Mouse (Mus musculus) heart, adult 2 months (tissue): Measurements from ENCODE around the gene Sbf2. TPM values are rescaled to one million over a fixed set of nuclear protein-coding genes. Genes with fewer than 3 reads are reported as not detected.
A peak's percentile ranks its signal among the peaks of the same experiment; 100 is the strongest.
"Not testable (repeated sequence)": the region's sequence is repeated elsewhere in the genome, so short reads cannot be mapped to it uniquely, and the experiment has no call there.

Source experiments
- DNase-seq, 2 experiments: peaks; one replicate each; pipeline ENCODE4 v3.0.0; 2021
- H3K27ac ChIP-seq: fragments of 200-600 bp; 2 replicates; pipeline ENCODE4 v1.8.1; 2022
- H3K27me3 ChIP-seq: fragments of 200-500 bp; 2 replicates; pipeline ENCODE4 v1.6.1; 2012; ENCODE audit warnings: mild to moderate bottlenecking, low read length, inconsistent platforms, mixed read lengths; ENCODE audit not compliant: control insufficient read depth, insufficient read depth
- H3K36me3 ChIP-seq: fragments of 200-500 bp; 2 replicates; pipeline ENCODE4 v1.6.1; 2012; ENCODE audit warnings: low read length, inconsistent platforms; ENCODE audit not compliant: control insufficient read depth, insufficient read depth
- H3K4me1 ChIP-seq: fragments of 200-500 bp; 2 replicates; pipeline ENCODE4 v1.6.1; 2011; ENCODE audit warnings: low read length; ENCODE audit not compliant: control insufficient read depth, insufficient read depth
- H3K4me3 ChIP-seq: fragments of 200-600 bp; 2 replicates; pipeline ENCODE4 v1.8.1; 2022
- H3K79me2 ChIP-seq: fragments of 200-500 bp; replicated peaks from 2 replicates; pipeline ENCODE4 v1.6.1; 2012; ENCODE audit warnings: mild to moderate bottlenecking, inconsistent platforms, low read length, moderate library complexity, mixed read lengths; ENCODE audit not compliant: control insufficient read depth, insufficient read depth
- H3K9ac ChIP-seq: fragments of 200-500 bp; 2 replicates; pipeline ENCODE4 v1.6.1; 2012; ENCODE audit warnings: low read depth, mild to moderate bottlenecking, control low read depth, inconsistent platforms, low read length, mixed read lengths
- CTCF ChIP-seq: fragments of 200-600 bp; IDR thresholded peaks from 2 replicates; pipeline ENCODE4 v1.8.1; 2022; ENCODE audit warnings: antibody characterized with exemption, mild to moderate bottlenecking, moderate library complexity
- EP300 ChIP-seq: fragments of 200-500 bp; IDR thresholded peaks from 2 replicates; pipeline ENCODE4 v1.6.1; 2011; ENCODE audit warnings: low read depth, low read length, control low read depth; ENCODE audit not compliant: insufficient read depth
- POLR2A ChIP-seq: fragments of 200-500 bp; IDR thresholded peaks from 2 replicates; pipeline ENCODE4 v1.6.1; 2011; ENCODE audit warnings: mild to moderate bottlenecking, low read depth, low read length, control low read depth; ENCODE audit not compliant: insufficient read depth
- WGBS: fragments of 180-500 bp; shearing (Covaris S2); methylation state at CpG from one replicate; pipeline ENCODE4 v1.1.7; 2018; 5-methylcytosine and 5-hydroxymethylcytosine counted together
- intact Hi-C: fragments of 180-260 bp; cut with DNase I; formaldehyde crosslinking; loops from one replicate; pipeline ENCODE4 v1.15.1; 2025
- polyA plus RNA-seq: library from polyadenylated mRNA; depleted of rRNA; stranded (reverse); fragments of >200 nt; gene quantifications from 2 replicates; pipeline ENCODE4 v1.2.3, GENCODE M21; 2012
- total RNA-seq, 2 experiments: library from RNA; stranded (reverse); gene quantifications; 2 replicates each; pipeline ENCODE4 v1.2.3; 2021

Gene Sbf2
- total and polyA plus RNA-seq, 3 experiments: 16.1 to 40.4 (median 39.7) TPM

DNA sequence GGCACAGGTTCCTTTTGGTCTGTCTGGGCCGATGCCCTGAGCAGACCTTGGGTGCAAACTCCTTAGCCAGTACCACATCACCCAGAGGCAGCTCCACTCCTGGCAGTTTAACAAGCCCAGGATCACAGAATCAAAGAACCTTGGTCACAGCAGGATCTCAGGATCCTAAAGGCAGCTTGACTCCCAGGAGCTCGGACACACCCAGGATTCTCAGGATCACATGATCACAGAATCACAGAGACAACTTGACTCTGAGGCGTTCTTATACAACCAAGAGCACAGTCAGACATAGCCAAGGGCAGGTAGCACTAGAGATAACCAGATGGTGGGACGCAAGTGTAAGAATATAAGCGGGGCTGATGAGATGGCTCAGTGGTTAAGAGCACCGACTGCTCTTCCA, 71.4 kb downstream of the Sbf2 start:
- TF ChIP-seq CTCF: no peak
- TF ChIP-seq POLR2A: no peak
- no peak for TF ChIP-seq EP300
- Histone ChIP-seq H3K79me2 (peaks cover 2% of the 10 kb centered on the region), H3K4me1 (no peaks in the 10 kb centered on the region; the same call in 1 of the 2 replicates), H3K27ac (no peak overlapping the region), H3K27me3 (no peaks in the 10 kb centered on the region), H3K9ac (no peak overlapping the region), H3K36me3 (no peaks in the 10 kb centered on the region), H3K4me3 (no peak overlapping the region)
- DNase-seq: no peak
- 92% methylated on average over 6 of the region's 6 CpGs for WGBS
- intact Hi-C loops: loop anchor here (10.0 kb wide), 1 partner anchor 261 kb away; no protein-coding TSS in a partner anchor

DNA sequence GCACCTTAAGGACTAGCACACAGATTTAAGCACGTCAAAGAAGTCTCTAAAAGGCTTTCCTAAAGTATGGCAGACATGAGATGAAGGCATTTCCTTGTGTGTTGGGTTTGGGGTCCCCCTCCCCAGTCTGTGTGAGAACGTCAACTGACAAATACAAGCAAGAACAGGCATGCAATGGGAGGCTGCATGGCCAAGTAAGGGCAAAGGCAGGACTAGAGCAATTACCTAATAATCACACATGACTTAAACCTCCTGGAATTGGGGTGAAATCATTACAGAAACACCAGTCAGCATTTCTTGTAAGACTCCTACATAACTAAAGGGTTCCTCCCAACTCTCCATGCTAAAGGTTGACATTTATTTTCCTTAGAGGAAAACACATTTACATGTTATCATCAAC, 75.5 kb downstream of the Sbf2 start:
- intact Hi-C loops: no loop called here
- H3K36me3 ChIP-seq: no peaks in the 10 kb centered on the region
- TF ChIP-seq POLR2A (no peak), CTCF (no peak), EP300 (no peak)
- no peak overlapping the region for H3K4me3 ChIP-seq
- no peak overlapping the region for H3K9ac ChIP-seq
- H3K27me3 ChIP-seq: no peaks in the 10 kb centered on the region
- no peaks in the 10 kb centered on the region; the same call in 1 of the 2 replicates for H3K4me1 ChIP-seq
- 86% methylated on average over 2 of the region's 2 CpGs for WGBS
- no peak for DNase-seq
- H3K79me2 ChIP-seq: peaks cover 2% of the 10 kb centered on the region
- no peak overlapping the region for H3K27ac ChIP-seq

DNA sequence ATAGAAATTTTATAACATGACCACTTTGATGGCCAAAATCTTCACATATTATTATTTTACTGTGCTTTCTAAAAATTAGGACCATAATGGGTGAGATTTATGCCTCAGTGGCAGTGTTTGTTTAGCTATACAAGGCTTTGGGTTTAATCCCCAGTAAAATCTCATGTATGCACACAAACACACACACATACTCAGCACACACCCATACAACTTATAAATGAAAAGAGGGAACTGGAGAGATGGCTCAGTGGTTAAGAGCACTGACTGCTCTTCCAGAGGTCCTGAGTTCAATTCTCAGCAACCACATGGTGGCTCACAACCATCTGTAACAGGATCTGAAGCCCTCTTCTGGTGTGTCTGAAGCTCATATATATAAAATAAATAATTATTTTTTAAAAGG, 84.4 kb downstream of the Sbf2 start:
- H3K4me1 ChIP-seq, H3K27me3 ChIP-seq, H3K79me2 ChIP-seq, H3K36me3 ChIP-seq, intact Hi-C loops, H3K4me3 ChIP-seq, H3K27ac ChIP-seq, DNase-seq, H3K9ac ChIP-seq: not testable (repeated sequence)

DNA sequence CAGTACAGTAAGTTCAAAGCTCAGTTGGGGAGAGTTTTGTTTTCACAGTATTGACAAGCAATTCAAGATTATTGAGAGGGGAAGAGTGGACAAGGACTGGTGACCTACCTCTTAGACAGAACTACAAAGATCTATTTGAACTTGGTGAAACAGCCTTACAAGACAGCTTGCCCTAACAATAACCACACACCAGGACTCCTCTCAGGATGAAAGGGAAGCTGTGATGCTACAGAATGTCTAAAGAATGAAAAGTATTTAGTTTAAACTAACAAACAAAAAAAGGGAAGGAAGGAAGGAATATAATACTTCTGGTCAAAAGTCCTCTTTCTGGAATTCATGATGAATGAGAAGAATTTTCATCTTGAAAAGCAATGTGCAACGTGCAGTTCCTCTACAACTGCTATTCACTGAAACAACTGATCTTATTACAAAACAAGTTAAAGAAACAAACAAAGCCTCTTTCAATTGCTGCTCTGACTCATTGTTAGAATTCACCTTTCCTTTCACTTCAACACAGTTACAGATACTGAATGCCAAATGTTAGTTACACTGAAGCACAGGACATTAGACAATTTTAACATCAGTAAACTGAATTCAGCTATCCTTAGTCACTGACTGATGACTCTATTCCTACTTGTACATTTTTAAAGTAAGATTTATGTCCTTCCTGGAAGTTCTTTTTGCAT, 89.5 kb downstream of the Sbf2 start:
- no peak overlapping the region for H3K9ac ChIP-seq
- H3K79me2 ChIP-seq: no peaks in the 10 kb centered on the region
- no peak for TF ChIP-seq POLR2A
- no peak for TF ChIP-seq CTCF
- TF ChIP-seq EP300: no peak
- no peak overlapping the region for H3K27ac ChIP-seq
- no peaks in the 10 kb centered on the region for H3K27me3 ChIP-seq
- no peak for DNase-seq
- intact Hi-C loops: no loop called here
- peaks cover 4% of the 10 kb centered on the region for H3K4me1 ChIP-seq
- WGBS: 36% methylated on average over 1 of the region's 1 CpGs
- H3K4me3 ChIP-seq: no peak overlapping the region
- H3K36me3 ChIP-seq: peaks cover 2% of the 10 kb centered on the region; the same call in 1 of the 2 replicates

DNA sequence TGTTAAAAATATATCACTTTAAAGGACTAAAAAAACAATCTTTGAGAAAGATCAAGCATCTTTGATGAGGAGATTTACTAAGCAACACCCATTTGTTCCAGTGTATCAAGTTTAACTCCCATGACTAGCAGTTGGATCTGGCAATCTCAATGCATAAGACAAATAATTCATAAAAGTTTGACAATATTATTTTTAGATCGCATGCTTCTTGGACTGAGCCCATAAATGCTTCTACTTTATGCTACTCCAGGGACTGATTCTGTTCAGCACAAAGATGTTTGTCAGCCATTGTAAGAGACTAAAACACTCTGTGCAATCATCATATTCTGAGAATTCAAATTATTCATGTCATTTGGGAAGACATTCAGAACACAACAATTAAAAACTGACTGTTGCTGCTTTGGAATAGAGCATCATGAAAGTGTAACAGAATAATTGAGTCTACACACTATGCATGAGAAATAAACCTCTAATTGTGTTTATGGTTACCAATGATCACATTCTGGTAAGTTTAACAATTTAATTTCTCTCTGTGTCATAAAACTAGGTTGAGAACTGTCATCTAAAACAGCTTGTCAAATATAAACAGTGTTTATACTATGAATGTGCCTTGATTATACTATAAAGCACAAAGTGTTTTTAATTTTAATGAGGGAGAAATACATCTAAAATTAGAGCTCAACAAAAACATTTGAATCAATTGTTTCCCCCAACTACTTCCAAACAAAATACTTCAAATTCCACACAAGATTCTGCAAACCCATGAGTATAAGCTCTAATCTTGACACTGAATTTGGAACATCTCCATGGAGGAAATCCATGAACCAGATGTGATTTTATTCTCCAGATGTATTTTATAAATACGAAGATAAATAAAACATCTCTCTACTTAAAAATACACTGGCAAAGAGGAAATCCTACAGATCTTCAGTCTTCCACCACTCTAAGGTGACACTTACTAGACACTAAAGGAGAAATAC, 98.2 kb downstream of the Sbf2 start:
- Histone ChIP-seq H3K27me3 (no peaks in the 10 kb centered on the region), H3K4me1 (peaks cover 3% of the 10 kb centered on the region), H3K36me3 (peaks cover 3% of the 10 kb centered on the region; the same call in 1 of the 2 replicates), H3K27ac (peak overlapping the region; percentile 42), H3K4me3 (no peak overlapping the region), H3K79me2 (peaks cover 1% of the 10 kb centered on the region; the same call in 1 of the 2 replicates), H3K9ac (no peak overlapping the region)
- DNase-seq: no peak
- no peak for TF ChIP-seq CTCF
- TF ChIP-seq POLR2A: no peak
- TF ChIP-seq EP300: no peak
- intact Hi-C loops: no loop called here
- WGBS: 29% methylated on average over 2 of the region's 2 CpGs

DNA sequence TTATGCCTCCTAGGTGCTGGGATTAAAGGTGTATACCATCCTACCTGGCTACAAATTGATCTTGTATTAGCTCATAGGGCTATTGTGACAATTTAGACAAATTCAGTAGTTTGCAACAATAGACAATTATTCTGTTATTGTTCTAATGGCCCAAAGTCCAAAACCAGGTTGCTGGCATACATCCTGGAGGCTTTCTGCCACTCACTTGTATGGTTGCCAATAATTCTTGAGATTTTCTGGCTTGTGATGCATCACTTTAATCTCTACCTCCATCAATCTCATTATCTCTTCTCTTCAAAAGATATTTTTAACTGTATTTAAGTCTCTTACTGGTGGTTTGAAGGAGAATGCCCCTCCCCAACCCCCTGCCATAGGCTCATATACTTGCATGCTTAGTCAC, 100.6 kb downstream of the Sbf2 start:
- H3K79me2 ChIP-seq: peaks cover 1% of the 10 kb centered on the region; the same call in 1 of the 2 replicates
- H3K4me1 ChIP-seq: peaks cover 3% of the 10 kb centered on the region
- no peak for DNase-seq
- H3K27me3 ChIP-seq: no peaks in the 10 kb centered on the region
- H3K36me3 ChIP-seq: peaks cover 3% of the 10 kb centered on the region; the same call in 1 of the 2 replicates
- no peak overlapping the region for H3K27ac ChIP-seq
- no peak overlapping the region for H3K9ac ChIP-seq
- TF ChIP-seq CTCF: no peak
- TF ChIP-seq POLR2A: no peak
- no peak for TF ChIP-seq EP300
- intact Hi-C loops: no loop called here
- no peak overlapping the region for H3K4me3 ChIP-seq
